Mouse (Mus musculus): ENCODE results near the gene Tmem200c. TPM values are rescaled to one million over a fixed set of nuclear protein-coding genes. Genes with fewer than 3 reads are reported as not detected.
A peak's percentile ranks its signal among the peaks of the same experiment; 100 is the strongest.

The Tmem200c gene
- 0.99 and 1.3 TPM in 2 replicates for polyA plus RNA-seq (2014; fragmentation: Nextera tagmentation; extraction: Ambion mirVana)

DNA sequence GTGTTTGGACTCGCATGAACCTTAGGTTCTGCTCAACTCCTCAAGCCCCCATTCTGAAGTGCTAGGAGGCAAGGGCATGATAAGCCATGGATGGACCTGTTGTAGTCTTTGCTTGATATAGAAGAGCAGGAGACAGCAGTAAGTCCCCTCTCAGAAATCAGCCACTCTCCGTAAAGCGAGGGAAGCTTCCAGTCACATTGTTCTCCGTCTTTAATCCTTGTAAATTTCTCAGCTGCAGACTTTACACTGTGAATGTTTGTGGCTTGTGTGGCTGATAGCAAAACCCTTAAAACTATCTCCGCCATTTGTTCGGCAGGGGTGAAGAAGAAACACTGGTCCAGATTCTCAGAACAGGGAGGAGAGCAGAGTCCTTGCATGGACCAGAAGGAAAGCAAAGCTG is at the start of gene Tmem200c:
Gene Tmem200c, plus strand, starts transcription at position 301 of the 400 bp plus-strand sequence.
- no peak within 1 kb of the TSS for H3K4me3 ChIP-seq (ENCODE audit: low read depth, low read length)
- no peaks in the 10 kb centered on the region for H3K27me3 ChIP-seq (ENCODE audit: control insufficient read depth, insufficient read depth, low read length)
- no peak for ATAC-seq (ENCODE audit: insufficient number of reproducible peaks, low FRiP score, low TSS enrichment, low read depth)
- no peaks in the 10 kb centered on the region for H3K9me3 ChIP-seq (ENCODE audit: control insufficient read depth, low read length)
- H3K36me3 ChIP-seq (ENCODE audit: control insufficient read depth, insufficient read depth, low read length): no peaks in the 10 kb centered on the region
- H3K4me1 ChIP-seq (ENCODE audit: control insufficient read depth, insufficient read depth, low read length): no peaks in the 10 kb centered on the region
- H3K9ac ChIP-seq (ENCODE audit: low read length): no peak within 1 kb of the TSS
- no peak for DNase-seq (ENCODE audit: low spot score)
- 84% methylated on average over 6 of the region's 6 CpGs for WGBS
- H3K27ac ChIP-seq (replicated peaks; ENCODE audit: low read depth, low read length): no peak within 1 kb of the TSS
- H3K4me2 ChIP-seq (ENCODE audit: low read depth, severe bottlenecking): no peak within 1 kb of the TSS

DNA sequence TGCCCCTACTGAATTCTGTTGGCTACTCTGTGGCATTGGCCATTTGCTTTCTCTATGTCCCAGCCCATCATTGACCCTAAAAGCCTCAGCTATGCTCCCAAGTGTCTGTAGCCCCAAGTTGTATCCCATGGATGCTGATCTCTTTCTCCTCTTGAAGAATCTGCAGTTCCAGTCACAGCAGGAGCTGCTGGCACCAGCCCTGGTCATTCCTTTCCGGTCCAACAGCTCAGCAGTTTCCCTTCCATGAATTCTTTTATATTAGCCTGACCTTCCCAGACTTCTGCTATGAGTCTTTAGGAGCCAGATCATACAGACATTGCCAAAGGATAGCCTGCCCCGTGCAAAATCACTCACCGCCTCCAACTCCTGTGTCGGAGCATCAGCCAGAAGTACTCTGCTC is 32.7 kb upstream of the Tmem200c start:
- WGBS: 92% methylated on average over 4 of the region's 4 CpGs
- Histone ChIP-seq H3K36me3 (ENCODE audit: control insufficient read depth, insufficient read depth, low read length) (no peaks in the 10 kb centered on the region), H3K4me1 (ENCODE audit: control insufficient read depth, insufficient read depth, low read length) (no peaks in the 10 kb centered on the region), H3K27me3 (ENCODE audit: control insufficient read depth, insufficient read depth, low read length) (no peaks in the 10 kb centered on the region), H3K9ac (ENCODE audit: low read length) (no peak overlapping the region), H3K9me3 (ENCODE audit: control insufficient read depth, low read length) (no peaks in the 10 kb centered on the region), H3K4me2 (ENCODE audit: low read depth, severe bottlenecking) (no peak overlapping the region), H3K27ac (replicated peaks; ENCODE audit: low read depth, low read length) (no peak overlapping the region), H3K4me3 (ENCODE audit: low read depth, low read length) (no peak overlapping the region)
- DNase-seq (ENCODE audit: low spot score): no peak
- ATAC-seq (ENCODE audit: insufficient number of reproducible peaks, low FRiP score, low TSS enrichment, low read depth): no peak

DNA sequence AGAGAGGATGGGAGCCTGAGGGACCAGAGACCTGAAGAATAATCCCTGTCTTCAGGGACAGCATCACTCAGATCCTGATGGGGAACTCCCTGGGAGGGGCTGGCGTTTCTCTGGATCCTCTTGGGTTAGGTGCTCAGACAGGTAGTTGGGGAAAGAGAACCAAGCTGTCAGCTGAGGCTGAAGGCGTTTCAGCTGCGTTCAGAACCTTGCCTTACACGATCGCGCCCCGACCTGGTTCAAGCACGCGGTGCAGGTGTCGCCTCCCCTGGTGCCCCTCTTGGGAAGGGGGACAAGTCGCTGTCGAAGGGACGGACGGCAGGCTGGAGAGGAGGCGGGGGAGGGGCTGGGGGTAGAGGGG is 10.2 kb downstream of the Tmem200c start:
- ATAC-seq (ENCODE audit: insufficient number of reproducible peaks, low FRiP score, low TSS enrichment, low read depth): peak; percentile 28; the same call in 1 of the 2 replicates
- peak overlapping the region; percentile 55 for H3K4me3 ChIP-seq (ENCODE audit: low read depth, low read length)
- H3K27ac ChIP-seq (replicated peaks; ENCODE audit: low read depth, low read length): no peak overlapping the region
- peak overlapping the region; percentile 85 for H3K4me2 ChIP-seq (ENCODE audit: low read depth, severe bottlenecking)
- H3K9me3 ChIP-seq (ENCODE audit: control insufficient read depth, low read length): no peaks in the 10 kb centered on the region
- 3% methylated on average over 15 of the region's 15 CpGs for WGBS
- DNase-seq (ENCODE audit: low spot score): no peak
- H3K27me3 ChIP-seq (ENCODE audit: control insufficient read depth, insufficient read depth, low read length): peaks cover 48% of the 10 kb centered on the region
- no peak overlapping the region; the same call in 1 of the 2 replicates for H3K9ac ChIP-seq (ENCODE audit: low read length)
- H3K4me1 ChIP-seq (ENCODE audit: control insufficient read depth, insufficient read depth, low read length): peaks cover 12% of the 10 kb centered on the region
- H3K36me3 ChIP-seq (ENCODE audit: control insufficient read depth, insufficient read depth, low read length): no peaks in the 10 kb centered on the region

DNA sequence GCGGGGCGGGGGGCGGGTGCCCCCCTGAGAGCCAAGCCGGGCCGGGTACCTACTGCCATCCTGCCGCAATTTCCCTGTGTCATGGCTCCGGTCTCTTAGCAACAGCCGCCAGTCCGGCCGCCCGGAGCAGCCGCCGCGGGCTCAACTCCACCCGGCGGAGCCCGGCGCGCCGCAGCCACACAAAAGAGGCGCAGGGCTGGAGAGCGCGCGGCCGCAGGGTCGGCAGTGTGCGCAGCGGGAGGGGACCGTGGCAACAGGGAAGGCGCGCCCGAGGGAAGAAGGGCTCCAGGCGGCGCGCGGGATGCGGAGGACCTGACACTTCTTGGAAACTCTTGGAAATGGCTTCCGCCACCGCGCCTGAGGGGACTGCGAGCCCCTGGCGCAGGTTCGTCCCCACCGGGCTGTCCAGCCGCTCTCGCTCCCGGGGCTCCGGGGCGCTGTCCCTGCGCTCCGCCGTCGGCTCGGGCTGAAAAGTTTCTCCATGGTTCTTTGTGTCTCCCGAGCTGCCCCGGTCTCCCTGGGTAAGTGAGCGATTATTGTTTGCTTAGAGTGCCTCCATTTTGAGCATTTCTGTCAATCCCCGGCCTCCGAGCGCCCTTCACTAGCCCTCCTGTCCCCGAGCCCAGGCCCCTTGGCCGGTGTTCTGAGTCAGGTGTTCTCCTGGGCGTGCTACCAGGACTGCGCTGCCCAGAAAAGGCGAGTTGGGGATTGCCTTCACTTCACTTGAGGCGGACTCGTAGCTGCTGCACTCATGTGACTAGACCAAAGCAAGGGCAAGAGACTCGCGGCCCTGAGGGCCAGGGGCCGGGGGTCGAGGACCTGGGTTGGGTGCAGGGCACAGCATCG is 10.8 kb downstream of the Tmem200c start:
- Histone ChIP-seq H3K27ac (replicated peaks; ENCODE audit: low read depth, low read length) (no peak overlapping the region), H3K4me1 (ENCODE audit: control insufficient read depth, insufficient read depth, low read length) (peaks cover 15% of the 10 kb centered on the region), H3K9me3 (ENCODE audit: control insufficient read depth, low read length) (no peaks in the 10 kb centered on the region), H3K4me2 (ENCODE audit: low read depth, severe bottlenecking) (peak overlapping the region; percentile 85), H3K4me3 (ENCODE audit: low read depth, low read length) (peak overlapping the region; percentile 55), H3K36me3 (ENCODE audit: control insufficient read depth, insufficient read depth, low read length) (no peaks in the 10 kb centered on the region), H3K9ac (ENCODE audit: low read length) (peak overlapping the region; percentile 61), H3K27me3 (ENCODE audit: control insufficient read depth, insufficient read depth, low read length) (peaks cover 52% of the 10 kb centered on the region)
- peak; percentile 35; the same call in 1 of the 2 replicates for ATAC-seq (ENCODE audit: insufficient number of reproducible peaks, low FRiP score, low TSS enrichment, low read depth)
- peak; percentile 72 for DNase-seq (ENCODE audit: low spot score)
- under 1% methylated on average over 53 of the region's 72 CpGs for WGBS

DNA sequence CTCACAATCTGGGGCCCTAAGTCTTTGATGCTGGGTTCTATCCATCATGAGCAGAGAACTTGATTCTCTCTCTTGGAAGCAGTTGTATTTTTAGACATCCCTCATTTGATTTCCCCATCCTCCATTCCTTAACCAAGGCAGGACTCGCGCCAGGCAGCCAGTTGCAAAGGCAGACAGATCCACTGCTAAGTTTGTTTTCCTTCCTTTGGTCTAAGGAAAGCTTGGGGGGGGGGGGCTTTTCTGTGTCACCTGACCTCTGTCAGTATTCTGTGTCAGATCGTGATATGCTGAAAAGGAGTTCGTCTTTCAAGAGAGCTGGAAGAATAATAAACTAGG is 11.4 kb downstream of the Tmem200c start:
- Histone ChIP-seq H3K4me3 (ENCODE audit: low read depth, low read length) (peak overlapping the region; percentile 55), H3K27ac (replicated peaks; ENCODE audit: low read depth, low read length) (no peak overlapping the region), H3K9ac (ENCODE audit: low read length) (no peak overlapping the region; the same call in 1 of the 2 replicates), H3K4me2 (ENCODE audit: low read depth, severe bottlenecking) (peak overlapping the region; percentile 85), H3K9me3 (ENCODE audit: control insufficient read depth, low read length) (no peaks in the 10 kb centered on the region), H3K4me1 (ENCODE audit: control insufficient read depth, insufficient read depth, low read length) (peaks cover 15% of the 10 kb centered on the region), H3K27me3 (ENCODE audit: control insufficient read depth, insufficient read depth, low read length) (peaks cover 55% of the 10 kb centered on the region), H3K36me3 (ENCODE audit: control insufficient read depth, insufficient read depth, low read length) (no peaks in the 10 kb centered on the region)
- ATAC-seq (ENCODE audit: insufficient number of reproducible peaks, low FRiP score, low TSS enrichment, low read depth): no peak
- WGBS: 6% methylated on average over 4 of the region's 4 CpGs
- no peak for DNase-seq (ENCODE audit: low spot score)

GRCm38 (mm10) chr17:68839888-68840571 is 13.6 kb downstream of the Tmem200c start:
- H3K4me2 ChIP-seq (ENCODE audit: low read depth, severe bottlenecking): no peak overlapping the region
- H3K4me1 ChIP-seq (ENCODE audit: control insufficient read depth, insufficient read depth, low read length): peaks cover 15% of the 10 kb centered on the region
- H3K4me3 ChIP-seq (ENCODE audit: low read depth, low read length): no peak overlapping the region
- no peak overlapping the region for H3K9ac ChIP-seq (ENCODE audit: low read length)
- DNase-seq (ENCODE audit: low spot score) (peak; percentile 29), ATAC-seq (ENCODE audit: insufficient number of reproducible peaks, low FRiP score, low TSS enrichment, low read depth) (no peak)
- H3K27ac ChIP-seq (replicated peaks; ENCODE audit: low read depth, low read length): no peak overlapping the region
- peaks cover 55% of the 10 kb centered on the region for H3K27me3 ChIP-seq (ENCODE audit: control insufficient read depth, insufficient read depth, low read length)
- no peaks in the 10 kb centered on the region for H3K36me3 ChIP-seq (ENCODE audit: control insufficient read depth, insufficient read depth, low read length)
- no peaks in the 10 kb centered on the region for H3K9me3 ChIP-seq (ENCODE audit: control insufficient read depth, low read length)
- 8% methylated on average over 17 of the region's 17 CpGs for WGBS

DNA sequence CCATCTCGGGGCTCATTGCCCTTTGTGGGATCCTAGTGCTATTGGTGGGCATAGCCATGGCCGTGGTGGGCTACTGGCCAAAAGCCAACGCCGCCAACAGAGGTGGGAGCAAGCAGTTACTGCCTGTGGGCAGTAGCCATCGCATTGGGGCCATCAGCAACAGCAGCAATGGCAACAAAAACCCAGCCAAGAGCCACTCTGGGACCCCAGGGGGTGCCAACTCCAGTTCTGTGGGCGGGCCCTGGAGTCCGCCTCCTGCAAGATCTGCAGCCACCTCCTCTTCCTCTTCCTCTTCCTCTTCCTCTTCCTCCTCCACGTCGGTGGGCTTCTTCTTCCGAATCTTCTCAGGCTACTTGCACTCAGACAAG is 14.1 kb downstream of the Tmem200c start:
- 15% methylated on average over 10 of the region's 10 CpGs for whole genome bisulfite sequencing
- peaks cover 53% of the 10 kb centered on the region for H3K27me3 ChIP-seq (ENCODE audit: control insufficient read depth, insufficient read depth, low read length)
- no peak for ATAC-seq (ENCODE audit: insufficient number of reproducible peaks, low FRiP score, low TSS enrichment, low read depth)
- H3K4me3 ChIP-seq (ENCODE audit: low read depth, low read length): peak overlapping the region; percentile 51
- peak overlapping the region; percentile 97 for H3K4me2 ChIP-seq (ENCODE audit: low read depth, severe bottlenecking)
- no peak for DNase-seq (ENCODE audit: low spot score)
- H3K27ac ChIP-seq (replicated peaks; ENCODE audit: low read depth, low read length): no peak overlapping the region
- peaks cover 15% of the 10 kb centered on the region for H3K4me1 ChIP-seq (ENCODE audit: control insufficient read depth, insufficient read depth, low read length)
- no peak overlapping the region for H3K9ac ChIP-seq (ENCODE audit: low read length)
- H3K9me3 ChIP-seq (ENCODE audit: control insufficient read depth, low read length): no peaks in the 10 kb centered on the region
- no peaks in the 10 kb centered on the region for H3K36me3 ChIP-seq (ENCODE audit: control insufficient read depth, insufficient read depth, low read length)

DNA sequence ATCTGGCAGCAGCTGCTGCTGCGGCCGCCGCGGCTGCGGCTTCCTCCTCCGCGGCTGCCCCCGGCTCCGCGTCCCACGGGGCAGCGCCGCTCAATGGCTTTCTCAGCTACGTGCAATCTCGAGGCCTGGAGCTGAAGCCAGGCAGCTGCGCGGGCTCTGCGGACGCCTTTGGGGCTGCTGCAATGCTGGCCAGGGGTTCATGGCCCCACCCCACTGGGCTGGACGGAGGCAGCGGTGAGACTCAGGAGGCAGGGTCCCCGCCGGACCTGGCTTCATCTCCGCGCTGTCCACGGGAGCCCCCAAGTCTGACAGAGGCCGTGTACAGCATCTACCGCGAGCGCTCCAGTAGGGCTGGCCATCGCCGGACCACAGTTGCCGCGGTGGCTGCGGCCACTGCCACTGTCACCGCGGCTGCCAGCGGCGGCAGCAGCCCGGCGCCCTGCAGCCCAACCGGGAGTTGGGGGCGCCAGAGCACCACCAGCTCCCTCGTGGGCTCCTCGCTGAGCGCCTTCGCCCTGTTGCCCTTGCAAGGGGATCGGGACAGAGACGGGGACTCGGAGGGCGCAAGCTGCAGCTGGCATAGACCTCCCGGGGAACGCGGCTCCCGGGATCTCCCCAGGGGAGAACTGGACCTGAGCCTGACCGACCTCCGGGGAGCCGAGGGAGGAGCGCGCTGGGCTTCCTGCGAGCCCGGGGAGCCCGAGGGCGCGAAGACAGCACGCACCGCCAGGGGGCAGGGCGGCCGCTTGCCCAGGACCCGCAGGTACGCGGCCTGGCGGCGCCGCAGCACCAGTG is 14.9 kb downstream of the Tmem200c start:
- Histone ChIP-seq H3K4me1 (ENCODE audit: control insufficient read depth, insufficient read depth, low read length) (peaks cover 15% of the 10 kb centered on the region), H3K9me3 (ENCODE audit: control insufficient read depth, low read length) (no peaks in the 10 kb centered on the region), H3K4me3 (ENCODE audit: low read depth, low read length) (peak overlapping the region; percentile 51), H3K9ac (ENCODE audit: low read length) (peak overlapping the region; percentile 62), H3K27ac (replicated peaks; ENCODE audit: low read depth, low read length) (no peak overlapping the region), H3K36me3 (ENCODE audit: control insufficient read depth, insufficient read depth, low read length) (no peaks in the 10 kb centered on the region), H3K4me2 (ENCODE audit: low read depth, severe bottlenecking) (peak overlapping the region; percentile 97), H3K27me3 (ENCODE audit: control insufficient read depth, insufficient read depth, low read length) (peaks cover 46% of the 10 kb centered on the region)
- DNase-seq (ENCODE audit: low spot score) (peak; percentile 81), ATAC-seq (ENCODE audit: insufficient number of reproducible peaks, low FRiP score, low TSS enrichment, low read depth) (peak; percentile 47)
- under 1% methylated on average over 63 of the region's 75 CpGs for WGBS
